In the genomic region with DNA sequence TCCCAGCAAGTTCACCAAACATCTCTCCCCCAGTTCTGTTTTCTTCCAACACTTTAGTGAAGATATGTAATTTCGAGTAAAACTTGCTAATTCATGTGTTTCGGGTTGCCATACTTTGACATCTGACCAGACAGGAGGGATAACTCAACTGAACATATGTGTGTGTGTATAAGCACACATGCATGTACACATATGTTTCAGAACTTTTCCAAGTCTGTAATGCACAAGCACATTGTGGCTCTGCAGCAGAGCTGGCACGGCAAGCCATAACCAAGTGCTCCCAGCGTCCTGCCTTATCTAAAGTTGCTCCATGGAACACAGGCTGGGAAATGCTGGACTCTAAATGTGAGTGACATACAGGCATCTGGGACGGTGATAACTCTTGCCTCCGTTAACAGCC, we compare ENCODE assay signal across 21 mouse cellular contexts.
"Had no signal": no experiment of that assay in that cellular context is flagged by ENCODE, and none has a peak within 500 bp of the region (broad histone marks: within the 10 kb centered on the region; RNA-seq: fewer than 3 reads in every experiment).

No protein-coding gene starts in this region.

- H3K4me2 ChIP-seq: kidney, embryonic 15.5 days; limb, embryonic 12.5 days; lung, embryonic 15.5 days; midbrain, embryonic 13.5 days; neural tube, embryonic 13.5 days; stomach, embryonic 15.5 days had no signal

- DNase-seq: kidney, postnatal 10 days; layer of hippocampus, postnatal 36 days; lung, adult 18-20 months; lung, postnatal 10 days; lung, postnatal 36 days; retina, postnatal 1 day; right cerebral cortex, postnatal 25 days; spleen, adult 18-20 months; thymus, adult 18-20 months; thymus, postnatal 36 days had no signal

- H3K9me3 ChIP-seq: kidney, embryonic 15.5 days; limb, embryonic 12.5 days; lung, embryonic 15.5 days; megakaryocyte, embryonic 14.5 days; midbrain, embryonic 10.5 days; midbrain, embryonic 13.5 days; neural tube, embryonic 13.5 days; stomach, embryonic 15.5 days had no signal

- H3K4me1 ChIP-seq: lung, embryonic 15.5 days; stomach, embryonic 15.5 days had no signal

- H3K27ac ChIP-seq: kidney, embryonic 15.5 days; left cerebral cortex, adult 2 months; limb, embryonic 12.5 days; lung, embryonic 15.5 days; midbrain, embryonic 10.5 days; midbrain, embryonic 13.5 days; neural tube, embryonic 13.5 days; stomach, embryonic 15.5 days had no signal

- H3K9ac ChIP-seq: kidney, embryonic 15.5 days; limb, embryonic 12.5 days; lung, embryonic 15.5 days; midbrain, embryonic 13.5 days; neural tube, embryonic 13.5 days; stomach, embryonic 15.5 days had no signal

- ATAC-seq: midbrain, embryonic 13.5 days; midbrain, embryonic 16.5 days had no signal

- H3K27me3 ChIP-seq: kidney, embryonic 15.5 days; limb, embryonic 12.5 days; lung, embryonic 15.5 days; megakaryocyte, embryonic 14.5 days; midbrain, embryonic 13.5 days; neural tube, embryonic 13.5 days; stomach, embryonic 15.5 days had no signal

- H3K36me3 ChIP-seq: kidney, embryonic 15.5 days; limb, embryonic 12.5 days; lung, embryonic 15.5 days; midbrain, embryonic 13.5 days; neural tube, embryonic 13.5 days; stomach, embryonic 15.5 days had no signal

- H3K4me3 ChIP-seq: kidney, embryonic 15.5 days; left cerebral cortex, adult 2 months; limb, embryonic 12.5 days; lung, embryonic 15.5 days; megakaryocyte, embryonic 14.5 days; midbrain, embryonic 10.5 days; midbrain, embryonic 13.5 days; myocyte; neural tube, embryonic 13.5 days; stomach, embryonic 15.5 days had no signal
